Mouse (Mus musculus) midbrain, postnatal 0 days (tissue): ENCODE measurements around the gene Ugt1a9. TPM values are rescaled to one million over a fixed set of nuclear protein-coding genes. Genes with fewer than 3 reads are reported as not detected.
"Not testable (repeated sequence)": the region's sequence is repeated elsewhere in the genome, so short reads cannot be mapped to it uniquely, and the experiment has no call there.

ENCODE experiments used
- ATAC-seq: fragments of 200-750 bp; cut with Nextera tagmentation; 2 replicates; pipeline ENCODE4 v1.8.0; 2017; ENCODE audit warnings: moderate number of reproducible peaks, mild to moderate bottlenecking, moderate TSS enrichment, moderate library complexity; ENCODE audit not compliant: low FRiP score
- DNase-seq: peaks from one replicate; pipeline ENCODE4 v3.0.0-alpha.2; 2015; ENCODE audit warnings: low spot score
- H3K27ac ChIP-seq: fragments of 300-500 bp; sonication (generic); 2 replicates; pipeline ENCODE4 v1.5.1; 2014; ENCODE audit warnings: low read depth, mild to moderate bottlenecking, low read length, mixed read lengths
- H3K27me3 ChIP-seq: fragments of 300-500 bp; sonication (generic); 2 replicates; pipeline ENCODE4 v1.6.1; 2014; ENCODE audit warnings: low read length, control low read depth, mixed read lengths; ENCODE audit not compliant: insufficient read depth
- H3K36me3 ChIP-seq: fragments of 300-500 bp; sonication (generic); 2 replicates; pipeline ENCODE4 v1.6.1; 2014; ENCODE audit warnings: low read length, control low read depth, mixed read lengths; ENCODE audit not compliant: insufficient read depth
- H3K4me1 ChIP-seq: fragments of 300-500 bp; sonication (generic); 2 replicates; pipeline ENCODE4 v1.6.1; 2014; ENCODE audit warnings: mild to moderate bottlenecking, control low read depth, antibody characterized with exemption, low read length, mixed read lengths; ENCODE audit not compliant: insufficient read depth
- H3K4me2 ChIP-seq: fragments of 300-500 bp; sonication (generic); 2 replicates; pipeline ENCODE4 v1.6.1; 2014; ENCODE audit warnings: low read depth, mild to moderate bottlenecking, low read length, mixed read lengths; ENCODE audit not compliant: poor library complexity, severe bottlenecking
- H3K4me3 ChIP-seq: fragments of 300-500 bp; sonication (generic); 2 replicates; pipeline ENCODE4 v1.5.1; 2014; ENCODE audit warnings: low read depth, mild to moderate bottlenecking, low read length, moderate library complexity
- H3K9ac ChIP-seq: fragments of 300-500 bp; sonication (generic); replicated peaks from 2 replicates; pipeline ENCODE4 v1.6.1; 2014; ENCODE audit warnings: mild to moderate bottlenecking, low read length, moderate library complexity, mixed read lengths; ENCODE audit not compliant: poor library complexity, severe bottlenecking
- H3K9me3 ChIP-seq: fragments of 300-500 bp; sonication (generic); 2 replicates; pipeline ENCODE4 v1.6.1; 2016; ENCODE audit warnings: low read length, control low read depth
- CTCF ChIP-seq: IDR thresholded peaks from 2 replicates; pipeline ENCODE4 v1.5.1; 2016; ENCODE audit warnings: antibody characterized with exemption, mild to moderate bottlenecking
- WGBS: fragments of 180-500 bp; shearing (Covaris S2); extraction: QIAGEN DNeasy Blood & Tissue Kit; methylation state at CpG from one replicate; pipeline ENCODE4 v1.1.7; 2014; 5-methylcytosine and 5-hydroxymethylcytosine counted together
- polyA plus RNA-seq: library from polyadenylated mRNA; unstranded; fragments of >200 nt; fragmentation: Nextera tagmentation; extraction: Ambion mirVana; gene quantifications from 2 replicates; pipeline ENCODE4 v1.2.1, GENCODE M21; 2015
- total RNA-seq: library from RNA; depleted of rRNA; stranded (reverse); fragments of >200 nt; gene quantifications from 2 replicates; pipeline ENCODE4 v1.2.3, GENCODE M21; 2014; rRNA removed

Ugt1a9 gene
- total RNA-seq = not detected in 2 replicates
- not detected in 2 replicates for polyA plus RNA-seq

- Histone ChIP-seq H3K4me3 (no peak within 1 kb of the TSS), H3K4me1 (no peaks in the 10 kb centered on the region), H3K27ac (no peak within 1 kb of the TSS), H3K4me2 (no peak within 1 kb of the TSS), H3K36me3 (no peaks in the 10 kb centered on the region), H3K9me3 (no peaks in the 10 kb centered on the region), H3K27me3 (no peaks in the 10 kb centered on the region), H3K9ac (no peak within 1 kb of the TSS)
- ATAC-seq (no peak), DNase-seq (no peak)
- WGBS = 78% methylated on average over 2 of the region's 2 CpGs
- no peak for TF ChIP-seq CTCF
These were observed at the start of gene Ugt1a9 for GRCm38 (mm10) chr1:88070495-88070894. TSS of gene Ugt1a9 (plus strand) at chr1:88070800.

- ATAC-seq, H3K4me1 ChIP-seq, H3K9ac ChIP-seq, H3K27ac ChIP-seq, H3K9me3 ChIP-seq, H3K4me2 ChIP-seq, H3K4me3 ChIP-seq, DNase-seq, H3K27me3 ChIP-seq, H3K36me3 ChIP-seq: not testable (repeated sequence)
- 66% methylated on average over 3 of the region's 3 CpGs for WGBS
These were observed 45.4 kb upstream of the Ugt1a9 start for GRCm38 (mm10) chr1:88025244-88025643.

- not testable (repeated sequence) for H3K4me3 ChIP-seq, DNase-seq, H3K9ac ChIP-seq, ATAC-seq, H3K27me3 ChIP-seq, H3K36me3 ChIP-seq, H3K9me3 ChIP-seq, H3K4me1 ChIP-seq, H3K27ac ChIP-seq, H3K4me2 ChIP-seq
- 43% methylated on average over 1 of the region's 2 CpGs for WGBS
These were observed 27.6 kb upstream of the Ugt1a9 start for GRCm38 (mm10) chr1:88043044-88043443.

GRCm38 (mm10) chr1:88044832-88045437 lies 25.7 kb upstream of the Ugt1a9 start:
- not testable (repeated sequence) for ATAC-seq, H3K4me1 ChIP-seq, H3K9me3 ChIP-seq, H3K36me3 ChIP-seq, DNase-seq, H3K27me3 ChIP-seq, H3K4me2 ChIP-seq, H3K27ac ChIP-seq, H3K4me3 ChIP-seq, H3K9ac ChIP-seq
- 83% methylated on average over 3 of the region's 5 CpGs for WGBS

- H3K4me2 ChIP-seq, H3K27ac ChIP-seq, ATAC-seq, H3K27me3 ChIP-seq, H3K9me3 ChIP-seq, DNase-seq, H3K4me1 ChIP-seq, H3K9ac ChIP-seq, H3K4me3 ChIP-seq, H3K36me3 ChIP-seq: not testable (repeated sequence)
- WGBS = 84% methylated on average over 2 of the region's 2 CpGs
These were observed 23.2 kb upstream of the Ugt1a9 start for GRCm38 (mm10) chr1:88047408-88047807.

- 88% methylated on average over 1 of the region's 1 CpGs for WGBS
- Histone ChIP-seq H3K4me2 (no peak within 1 kb of the TSS), H3K27me3 (no peaks in the 10 kb centered on the region), H3K9ac (no peak within 1 kb of the TSS), H3K4me3 (no peak within 1 kb of the TSS), H3K9me3 (no peaks in the 10 kb centered on the region), H3K36me3 (no peaks in the 10 kb centered on the region), H3K27ac (no peak within 1 kb of the TSS), H3K4me1 (no peaks in the 10 kb centered on the region)
- ATAC-seq = no peak
- DNase-seq = no peak
- no peak for TF ChIP-seq CTCF
These were observed 15.5 kb upstream of the Ugt1a9 start, which contains the start of gene Ugt1a10 for GRCm38 (mm10) chr1:88055088-88055487. TSS of gene Ugt1a10 (plus strand) at chr1:88055388.

- not testable (repeated sequence) for H3K4me2 ChIP-seq, DNase-seq, H3K4me3 ChIP-seq, H3K27me3 ChIP-seq, H3K27ac ChIP-seq, H3K4me1 ChIP-seq, H3K9me3 ChIP-seq, H3K36me3 ChIP-seq, H3K9ac ChIP-seq, ATAC-seq
- 38% methylated on average over 1 of the region's 2 CpGs for WGBS
These were observed 4.0 kb upstream of the Ugt1a9 start for GRCm38 (mm10) chr1:88066472-88067102.
